Mouse (Mus musculus) ES-E14 (cell line): Measurements from ENCODE around the gene Sorcs1. TPM values are rescaled to one million over a fixed set of nuclear protein-coding genes. Genes with fewer than 3 reads are reported as not detected.

Experiments used
- DNase-seq: peaks from one replicate; pipeline ENCODE4 v3.0.0-alpha.2; 2013; ENCODE audit warnings: low read depth, low spot score
- H3K27ac ChIP-seq: 2 replicates; pipeline ENCODE4 v1.5.1; 2012; ENCODE audit warnings: low read depth, mild to moderate bottlenecking, low read length, moderate library complexity, mixed read lengths; ENCODE audit not compliant: poor library complexity, insufficient read depth, severe bottlenecking
- H3K36me3 ChIP-seq: 2 replicates; pipeline ENCODE4 v1.6.1; 2012; ENCODE audit warnings: mild to moderate bottlenecking, low read length, moderate library complexity, mixed read lengths; ENCODE audit not compliant: control insufficient read depth, poor library complexity, insufficient read depth, severe bottlenecking
- H3K4me1 ChIP-seq, 2 experiments: fragments of 150-350 bp in 1 of 2; sonication (generic) in 1 of 2; 2 replicates each; pipeline ENCODE4 v1.6.1; 2012; ENCODE audit warnings: low read length in 2 of 2, mild to moderate bottlenecking in 1 of 2, mixed read lengths in 1 of 2; ENCODE audit not compliant: control insufficient read depth in 2 of 2, insufficient read depth in 2 of 2, poor library complexity in 1 of 2
- H3K4me3 ChIP-seq, 2 experiments: fragments of 150-350 bp in 1 of 2; sonication (generic) in 1 of 2; 2 replicates each; pipeline ENCODE4 v1.5.1; 2012; ENCODE audit warnings: low read length in 2 of 2, low read depth in 1 of 2, mild to moderate bottlenecking in 1 of 2, mixed read lengths in 1 of 2; ENCODE audit not compliant: insufficient read depth in 1 of 2, poor library complexity in 1 of 2, severe bottlenecking in 1 of 2
- H3K9ac ChIP-seq: 2 replicates; pipeline ENCODE4 v1.6.1; 2012; ENCODE audit warnings: low read depth, mild to moderate bottlenecking, low read length, mixed read lengths; ENCODE audit not compliant: poor library complexity, insufficient read depth, severe bottlenecking
- H3K9me3 ChIP-seq: fragments of 150-350 bp; sonication (generic); 2 replicates; pipeline ENCODE4 v1.6.1; 2012; ENCODE audit warnings: low read depth, mild to moderate bottlenecking, low read length; ENCODE audit not compliant: control insufficient read depth, insufficient read depth
- CHD2 ChIP-seq: IDR thresholded peaks from 2 replicates; pipeline ENCODE4 v1.6.1; 2014; ENCODE audit warnings: mild to moderate bottlenecking, low read depth, low read length, inconsistent platforms
- HCFC1 ChIP-seq: IDR thresholded peaks from 2 replicates; pipeline ENCODE4 v1.6.1; 2012; ENCODE audit warnings: low read length, inconsistent platforms, borderline replicate concordance; ENCODE audit not compliant: insufficient read depth
- MAFK ChIP-seq: IDR thresholded peaks from 2 replicates; pipeline ENCODE4 v1.6.1; 2014; ENCODE audit warnings: mild to moderate bottlenecking, low read depth, low read length, inconsistent platforms; ENCODE audit not compliant: insufficient read depth
- ZC3H11A ChIP-seq: IDR thresholded peaks from 2 replicates; pipeline ENCODE4 v1.6.1; 2012; ENCODE audit warnings: low read depth, mild to moderate bottlenecking, inconsistent platforms, low read length, borderline replicate concordance
- ZNF384 ChIP-seq: IDR thresholded peaks from 2 replicates; pipeline ENCODE4 v1.6.1; 2012; ENCODE audit warnings: low read depth, low read length, inconsistent platforms
- in situ Hi-C, 2 experiments: fragments of 600-800 bp; cut with MboI; formaldehyde crosslinking; loops; one replicate each; pipeline ENCODE4 v1.15.1; 2025; ENCODE audit warnings: low sequenced_read_pairs in 2 of 2, inconsistent platforms in 1 of 2; ENCODE audit not compliant: unreplicated experiment in 2 of 2
- total RNA-seq: library from RNA; depleted of rRNA; stranded (reverse); fragments of 300-350 nt; gene quantifications from 2 replicates; pipeline ENCODE4 v1.2.3, GENCODE M21; 2012

Gene Sorcs1
- total RNA-seq, 1 experiment: 0.09 TPM

DNA sequence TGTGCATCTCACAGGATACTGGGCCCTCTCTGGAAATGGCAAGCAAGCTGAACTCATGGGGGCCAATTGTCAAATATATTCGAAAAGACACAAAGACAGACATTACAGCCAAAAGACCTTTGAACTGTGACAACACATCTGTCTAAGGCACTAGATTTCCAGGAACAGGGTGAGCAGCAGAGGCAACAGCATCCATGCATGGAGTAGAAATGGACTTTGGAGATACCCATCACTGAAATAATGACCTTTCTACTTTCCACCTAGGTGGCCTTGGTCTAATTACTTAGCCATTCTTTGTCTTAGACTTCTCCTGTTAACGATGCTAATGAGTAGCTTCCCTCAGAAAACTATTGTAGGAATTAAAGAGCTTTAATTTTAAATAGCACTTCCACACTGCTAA lies 371.4 kb downstream of the Sorcs1 start:
- no peak overlapping the region for H3K27ac ChIP-seq
- H3K9ac ChIP-seq: no peak overlapping the region
- no peaks in the 10 kb centered on the region for H3K4me1 ChIP-seq
- DNase-seq: no peak
- in situ Hi-C loops: no loop called here
- TF ChIP-seq MAFK: no peak
- TF ChIP-seq HCFC1: no peak
- TF ChIP-seq ZNF384: no peak
- TF ChIP-seq CHD2: no peak
- TF ChIP-seq ZC3H11A: no peak
- H3K4me3 ChIP-seq: no peak overlapping the region
- H3K9me3 ChIP-seq: no peaks in the 10 kb centered on the region
- no peaks in the 10 kb centered on the region for H3K36me3 ChIP-seq

GRCm38 (mm10) chr19:50294205-50294604 lies 384.2 kb downstream of the Sorcs1 start:
- H3K36me3 ChIP-seq: no peaks in the 10 kb centered on the region
- no peak for TF ChIP-seq CHD2
- no peak for TF ChIP-seq ZNF384
- TF ChIP-seq ZC3H11A: no peak
- no peak for TF ChIP-seq MAFK
- no peak for TF ChIP-seq HCFC1
- no peak overlapping the region for H3K27ac ChIP-seq
- H3K9me3 ChIP-seq: no peaks in the 10 kb centered on the region
- in situ Hi-C loops: no loop called here
- H3K4me1 ChIP-seq: no peaks in the 10 kb centered on the region
- H3K9ac ChIP-seq: no peak overlapping the region
- DNase-seq: no peak
- H3K4me3 ChIP-seq: no peak overlapping the region

GRCm38 (mm10) chr19:50264450-50264849 lies 414.0 kb downstream of the Sorcs1 start:
- H3K9me3 ChIP-seq: no peaks in the 10 kb centered on the region
- no peak overlapping the region for H3K9ac ChIP-seq
- H3K27ac ChIP-seq: no peak overlapping the region
- DNase-seq: no peak
- in situ Hi-C loops: loop anchor here in 1 of 2 experiments (25.0 kb wide), 2 partner anchors 648 to 923 kb away; no protein-coding TSS in a partner anchor
- TF ChIP-seq MAFK (no peak), HCFC1 (no peak), CHD2 (no peak), ZC3H11A (no peak), ZNF384 (no peak)
- no peak overlapping the region for H3K4me3 ChIP-seq
- H3K36me3 ChIP-seq: no peaks in the 10 kb centered on the region
- H3K4me1 ChIP-seq: no peaks in the 10 kb centered on the region

GRCm38 (mm10) chr19:50258718-50259413 lies 419.6 kb downstream of the Sorcs1 start:
- no peak overlapping the region for H3K27ac ChIP-seq
- TF ChIP-seq ZC3H11A (peak; percentile 59), MAFK (no peak), CHD2 (no peak)
- H3K4me3 ChIP-seq: no peak overlapping the region
- no peaks in the 10 kb centered on the region for H3K4me1 ChIP-seq
- in situ Hi-C loops: loop anchor here in 1 of 2 experiments (25.0 kb wide), 2 partner anchors 653 to 928 kb away; no protein-coding TSS in a partner anchor
- DNase-seq: peak; percentile 40
- H3K36me3 ChIP-seq: no peaks in the 10 kb centered on the region
- H3K9me3 ChIP-seq: no peaks in the 10 kb centered on the region
- H3K9ac ChIP-seq: no peak overlapping the region

DNA sequence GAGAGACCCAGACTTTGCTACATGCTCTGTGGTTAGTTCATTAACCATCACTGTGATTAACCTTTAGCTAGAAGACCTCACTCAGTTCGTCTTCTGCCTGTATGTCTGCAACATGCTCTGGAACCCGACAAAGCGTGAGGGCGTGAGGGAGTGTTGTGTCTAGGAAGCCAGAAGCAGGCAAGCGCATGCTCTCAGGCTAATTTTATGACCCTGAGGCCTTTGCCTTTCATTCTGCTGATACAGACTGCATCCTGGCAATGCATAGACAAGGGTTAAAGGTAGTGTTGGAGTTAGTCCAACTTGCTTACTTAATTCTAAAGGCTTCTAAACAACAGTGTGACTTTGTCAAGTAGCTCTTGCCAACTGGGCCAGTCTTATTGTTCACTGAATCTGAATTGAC lies 458.0 kb downstream of the Sorcs1 start:
- TF ChIP-seq HCFC1 (no peak), ZNF384 (no peak), CHD2 (no peak), MAFK (no peak), ZC3H11A (no peak)
- no peaks in the 10 kb centered on the region for H3K9me3 ChIP-seq
- no peaks in the 10 kb centered on the region for H3K36me3 ChIP-seq
- no peak for DNase-seq
- H3K4me1 ChIP-seq: no peaks in the 10 kb centered on the region
- no peak overlapping the region for H3K4me3 ChIP-seq
- in situ Hi-C loops: no loop called here
- H3K27ac ChIP-seq: no peak overlapping the region
- no peak overlapping the region for H3K9ac ChIP-seq
